Mouse (Mus musculus): ENCODE data around the gene Xpo5.

Gene Xpo5

GRCm38 (mm10) chr17:46258279-46259053, 55.9 kb downstream of the Xpo5 start:
- DNase-seq (ENCODE audit: low spot score in 2 of 2), result no peak

- no peak for DNase-seq (ENCODE audit: low spot score in 2 of 2)
Measured at GRCm38 (mm10) chr17:46259675-46260074, 57.1 kb downstream of the Xpo5 start.

- no peak for DNase-seq (ENCODE audit: low spot score in 2 of 2)
Measured at GRCm38 (mm10) chr17:46262201-46262694, 59.7 kb downstream of the Xpo5 start.

- DNase-seq (ENCODE audit: low spot score in 2 of 2), result no peak
Measured at GRCm38 (mm10) chr17:46265502-46265901, 62.9 kb downstream of the Xpo5 start.

- peak; percentile 73 to 80 for DNase-seq (ENCODE audit: low spot score in 2 of 2)
Measured at GRCm38 (mm10) chr17:46265918-46266618, 63.5 kb downstream of the Xpo5 start.

GRCm38 (mm10) chr17:46266986-46267385, 64.4 kb downstream of the Xpo5 start:
- no peak for DNase-seq (ENCODE audit: low spot score in 2 of 2)

GRCm38 (mm10) chr17:46267511-46267910, 64.9 kb downstream of the Xpo5 start:
- DNase-seq (ENCODE audit: low spot score in 2 of 2), result no peak

GRCm38 (mm10) chr17:46268026-46268720, 65.6 kb downstream of the Xpo5 start:
- DNase-seq (ENCODE audit: low spot score in 2 of 2), result no peak

GRCm38 (mm10) chr17:46269771-46270534, 67.4 kb downstream of the Xpo5 start:
- peak; percentile 58 to 60 for DNase-seq (ENCODE audit: low spot score in 2 of 2)

GRCm38 (mm10) chr17:46272058-46272457, 69.5 kb downstream of the Xpo5 start:
- no peak for DNase-seq (ENCODE audit: low spot score in 2 of 2)

- no peak for DNase-seq (ENCODE audit: low spot score in 2 of 2)
Measured at GRCm38 (mm10) chr17:46272675-46273074, 70.1 kb downstream of the Xpo5 start.

GRCm38 (mm10) chr17:46273803-46274236, 71.2 kb downstream of the Xpo5 start:
- no peak for DNase-seq (ENCODE audit: low spot score in 2 of 2)

GRCm38 (mm10) chr17:46274465-46274864, 71.9 kb downstream of the Xpo5 start:
- no peak for DNase-seq (ENCODE audit: low spot score in 2 of 2)

- no peak for DNase-seq (ENCODE audit: low spot score in 2 of 2)
Measured at GRCm38 (mm10) chr17:46275034-46275433, 72.5 kb downstream of the Xpo5 start.

- DNase-seq (ENCODE audit: low spot score in 2 of 2), result no peak
Measured at GRCm38 (mm10) chr17:46275506-46275905, 72.9 kb downstream of the Xpo5 start.

GRCm38 (mm10) chr17:46277586-46277985, 75.0 kb downstream of the Xpo5 start:
- DNase-seq (ENCODE audit: low spot score in 2 of 2), result no peak

- no peak for DNase-seq (ENCODE audit: low spot score in 2 of 2)
Measured at GRCm38 (mm10) chr17:46278011-46278765, 75.6 kb downstream of the Xpo5 start.

GRCm38 (mm10) chr17:46282483-46283123, 80.0 kb downstream of the Xpo5 start, which contains the start of gene Tjap1:
Gene Tjap1 (minus strand): TSS chr17:46283026.
- peak; percentile 76 to 87 for DNase-seq (ENCODE audit: low spot score in 2 of 2)

GRCm38 (mm10) chr17:46283140-46283539, 80.6 kb downstream of the Xpo5 start:
- DNase-seq (ENCODE audit: low spot score in 2 of 2), result no peak

- no peak for DNase-seq (ENCODE audit: low spot score in 2 of 2)
Measured at GRCm38 (mm10) chr17:46283911-46284310, 81.3 kb downstream of the Xpo5 start.

All from urinary bladder, postnatal 36 days (tissue).